Mouse (Mus musculus) myocyte (in vitro differentiated cells): ENCODE results near the gene Ctse. TPM values are rescaled to one million over a fixed set of nuclear protein-coding genes. Genes with fewer than 3 reads are reported as not detected.

Experiments used
- H3K27me3 ChIP-seq: one replicate; pipeline ENCODE4 v1.6.1; 2011; ENCODE audit not compliant: control insufficient read depth, insufficient read depth, insufficient read length
- H3K36me3 ChIP-seq: one replicate; pipeline ENCODE4 v1.6.1; 2011; ENCODE audit not compliant: control insufficient read depth, insufficient read depth
- H3K4me2 ChIP-seq: one replicate; pipeline ENCODE4 v1.6.1; 2011; ENCODE audit warnings: low read depth, control low read depth
- H3K4me3 ChIP-seq: one replicate; pipeline ENCODE4 v1.5.1; 2011; ENCODE audit warnings: mild to moderate bottlenecking, control low read depth, moderate library complexity
- H3K79me2 ChIP-seq: one replicate; pipeline ENCODE4 v1.6.1; 2011; ENCODE audit not compliant: control insufficient read depth, insufficient read depth
- H3ac ChIP-seq: one replicate; pipeline ENCODE4 v1.6.1; 2011; ENCODE audit not compliant: control insufficient read depth, insufficient read length
- CEBPB ChIP-seq: IDR thresholded peaks from 2 replicates; pipeline ENCODE4 v1.6.1; 2011; ENCODE audit warnings: mild to moderate bottlenecking, moderate library complexity; ENCODE audit not compliant: poor library complexity, insufficient read depth, severe bottlenecking
- E2F4 ChIP-seq: IDR thresholded peaks from one replicate; pipeline ENCODE4 v1.6.1; 2011; ENCODE audit warnings: mild to moderate bottlenecking, control low read depth, moderate library complexity; ENCODE audit not compliant: insufficient read depth
- MAX ChIP-seq: IDR thresholded peaks from one replicate; pipeline ENCODE4 v1.6.1; 2011; ENCODE audit warnings: low read depth, mild to moderate bottlenecking, control low read depth
- MYOD1 ChIP-seq, 3 experiments: IDR thresholded peaks; one replicate each; pipeline ENCODE4 v1.6.1; 2011; ENCODE audit warnings: control low read depth in 2 of 3, low read depth in 2 of 3, mild to moderate bottlenecking in 2 of 3, moderate library complexity in 1 of 3; ENCODE audit not compliant: insufficient read length in 2 of 3, control insufficient read depth in 1 of 3
- MYOG ChIP-seq, 3 experiments: IDR thresholded peaks; one replicate each; pipeline ENCODE4 v1.6.1; 2011; ENCODE audit warnings: control low read depth in 2 of 3, low read depth in 2 of 3, mild to moderate bottlenecking in 2 of 3; ENCODE audit not compliant: insufficient read length in 2 of 3, control insufficient read depth in 1 of 3, insufficient read depth in 1 of 3
- POLR2A ChIP-seq: IDR thresholded peaks from one replicate; pipeline ENCODE4 v1.6.1; 2011; ENCODE audit warnings: low read depth, mild to moderate bottlenecking, control low read depth, moderate library complexity; ENCODE audit not compliant: insufficient read length
- POLR2AphosphoS2 ChIP-seq: IDR thresholded peaks from one replicate; pipeline ENCODE4 v1.6.1; 2011; ENCODE audit warnings: low read depth, control low read depth; ENCODE audit not compliant: insufficient read length
- REST ChIP-seq: IDR thresholded peaks from one replicate; pipeline ENCODE4 v1.6.1; 2011; ENCODE audit warnings: mild to moderate bottlenecking, control low read depth, moderate library complexity; ENCODE audit not compliant: insufficient read depth, insufficient read length
- SRF ChIP-seq: IDR thresholded peaks from one replicate; pipeline ENCODE4 v1.6.1; 2011; ENCODE audit warnings: low read depth; ENCODE audit not compliant: control insufficient read depth, insufficient read length
- TCF12 ChIP-seq: IDR thresholded peaks from one replicate; pipeline ENCODE4 v1.6.1; 2011; ENCODE audit warnings: mild to moderate bottlenecking, control low read depth; ENCODE audit not compliant: poor library complexity, insufficient read depth, severe bottlenecking
- TCF3 ChIP-seq: IDR thresholded peaks from one replicate; pipeline ENCODE4 v1.6.1; 2011; ENCODE audit warnings: low read depth, control low read depth; ENCODE audit not compliant: insufficient read length
- USF1 ChIP-seq: IDR thresholded peaks from one replicate; pipeline ENCODE4 v1.6.1; 2011; ENCODE audit warnings: low read depth, mild to moderate bottlenecking, control low read depth, moderate library complexity
- polyA plus RNA-seq: library from polyadenylated mRNA; unstranded; fragments of >200 nt; fragmentation: generic; extraction: Trizol; gene quantifications from one replicate; pipeline ENCODE4 v1.2.1, GENCODE M21; 2012; ENCODE audit warnings: missing spikeins

The Ctse gene
- polyA plus RNA-seq, 1 experiment: not detected

DNA sequence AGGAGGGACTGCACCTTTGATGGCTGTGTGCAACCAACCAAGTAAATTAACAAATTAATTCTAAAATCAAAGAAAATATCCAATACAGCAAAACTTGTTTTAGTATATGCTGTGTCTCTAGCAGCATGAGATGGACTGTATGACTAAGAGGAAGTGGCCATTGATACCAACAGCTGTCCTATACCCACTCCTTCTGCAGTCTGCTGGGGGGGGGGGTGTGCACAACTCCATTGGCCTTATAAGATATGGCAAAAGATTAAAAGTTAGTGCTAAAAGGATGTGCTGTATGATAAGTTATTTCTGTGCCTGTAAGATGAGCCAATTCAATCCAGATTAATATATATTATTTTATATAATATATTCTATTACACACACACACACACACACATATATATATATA is 3.6 kb upstream of the Ctse start:
- TF ChIP-seq E2F4: no peak
- no peak for TF ChIP-seq TCF12
- TF ChIP-seq MYOD1 (IDR thresholded peaks at IDR 0.05; ENCODE audit: control insufficient read depth in 1 of 3, insufficient read length in 2 of 3, low read depth in 2 of 3): no peak
- TF ChIP-seq MAX: no peak
- no peak for TF ChIP-seq REST
- no peak for TF ChIP-seq MYOG (IDR thresholded peaks at IDR 0.05; ENCODE audit: control insufficient read depth in 1 of 3, insufficient read depth in 1 of 3, insufficient read length in 2 of 3, low read depth in 2 of 3)
- TF ChIP-seq CEBPB: no peak
- no peak for TF ChIP-seq POLR2AphosphoS2
- no peak for TF ChIP-seq USF1
- TF ChIP-seq SRF: no peak
- TF ChIP-seq POLR2A: no peak
- no peak for TF ChIP-seq TCF3
- Histone ChIP-seq H3K36me3 (no peaks in the 10 kb centered on the region), H3K4me2 (no peak overlapping the region)

DNA sequence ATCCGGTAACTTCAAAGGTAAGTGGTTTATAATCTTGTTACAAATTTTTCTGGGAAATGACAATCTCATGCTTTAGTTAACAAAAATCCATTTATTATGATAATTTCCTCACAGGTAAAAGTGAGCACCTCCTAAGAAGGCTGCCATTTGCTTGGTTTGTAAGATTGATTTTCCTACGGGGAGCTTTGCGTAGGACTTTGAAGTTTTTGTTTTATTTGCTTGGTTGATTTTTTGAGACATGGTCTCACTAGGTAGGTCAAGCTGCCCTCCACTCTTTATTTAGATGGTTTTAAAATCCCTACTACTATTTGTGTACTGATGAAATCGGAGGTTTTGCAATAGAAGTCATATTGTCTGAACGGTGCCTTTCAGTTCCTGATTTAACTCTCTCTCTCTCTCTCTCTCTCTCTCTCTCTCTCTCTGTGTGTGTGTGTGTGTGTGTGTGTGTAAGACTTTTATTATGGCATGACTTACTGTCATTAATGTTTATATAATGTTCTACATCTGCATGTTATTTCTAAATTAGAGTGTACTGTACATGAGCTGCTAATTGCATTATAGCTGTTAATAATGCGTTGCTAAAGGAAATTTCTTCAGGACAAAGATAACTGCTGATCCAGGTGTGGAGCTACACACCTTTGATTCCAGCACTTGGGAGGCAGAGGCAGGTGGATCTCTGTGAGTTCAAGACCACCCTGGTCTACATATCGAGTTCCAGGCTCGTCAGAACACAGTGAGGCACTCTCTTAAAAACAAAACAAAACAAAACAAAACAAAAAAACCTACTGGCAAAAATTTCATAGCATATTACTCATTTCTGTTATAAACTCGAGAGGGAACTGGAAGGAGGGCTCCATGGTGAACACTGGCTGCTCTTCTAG is 675 bp downstream of the Ctse start:
- peaks cover 7% of the 10 kb centered on the region for H3K27me3 ChIP-seq
- no peaks in the 10 kb centered on the region for H3K36me3 ChIP-seq
- no peak for TF ChIP-seq REST
- no peak overlapping the region for H3ac ChIP-seq
- no peaks in the 10 kb centered on the region for H3K79me2 ChIP-seq
- H3K4me3 ChIP-seq: no peak overlapping the region
- no peak overlapping the region for H3K4me2 ChIP-seq

More for the DNA sequence above, 3.6 kb upstream of the Ctse start:
- Histone ChIP-seq H3K4me3 (no peak overlapping the region), H3K79me2 (no peaks in the 10 kb centered on the region), H3K27me3 (peaks cover 12% of the 10 kb centered on the region), H3ac (no peak overlapping the region)

- no peak overlapping the region for H3K4me2 ChIP-seq
Measured at GRCm38 (mm10) chr1:131640062-131640461, 2.0 kb downstream of the Ctse start.

DNA sequence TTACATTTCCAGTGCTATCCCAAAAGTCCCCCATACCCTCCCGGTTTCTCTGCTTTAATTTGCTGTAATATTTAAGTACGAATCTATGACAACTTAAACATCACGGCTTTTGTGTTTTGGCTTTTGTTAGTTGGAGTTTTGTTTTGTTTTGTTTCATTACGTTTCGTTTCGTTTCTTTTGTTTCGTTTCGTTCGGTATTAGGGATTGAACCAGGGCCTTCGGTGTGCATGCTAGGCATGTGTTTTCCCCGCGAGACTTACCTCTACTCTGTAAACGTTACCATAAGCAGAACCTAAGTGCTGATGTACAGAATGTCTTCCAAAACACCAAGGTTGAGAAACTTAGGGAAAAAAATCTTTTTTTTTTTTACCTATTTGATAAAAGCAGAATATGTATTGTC is 3.5 kb downstream of the Ctse start:
- H3K4me2 ChIP-seq: no peak overlapping the region
- TF ChIP-seq SRF (no peak), POLR2AphosphoS2 (no peak), TCF12 (no peak), MYOD1 (IDR thresholded peaks at IDR 0.05; ENCODE audit: control insufficient read depth in 1 of 3, insufficient read length in 2 of 3, low read depth in 2 of 3) (no peak), USF1 (no peak), REST (no peak), CEBPB (no peak), E2F4 (no peak), POLR2A (no peak), MAX (no peak), MYOG (IDR thresholded peaks at IDR 0.05; ENCODE audit: control insufficient read depth in 1 of 3, insufficient read depth in 1 of 3, insufficient read length in 2 of 3, low read depth in 2 of 3) (no peak), TCF3 (no peak)
- H3K79me2 ChIP-seq: no peaks in the 10 kb centered on the region
- H3K4me3 ChIP-seq: no peak overlapping the region
- peaks cover 7% of the 10 kb centered on the region for H3K27me3 ChIP-seq
- H3K36me3 ChIP-seq: no peaks in the 10 kb centered on the region
- H3ac ChIP-seq: no peak overlapping the region

More at GRCm38 (mm10) chr1:131640062-131640461, 2.0 kb downstream of the Ctse start:
- peaks cover 7% of the 10 kb centered on the region for H3K27me3 ChIP-seq
- H3ac ChIP-seq: no peak overlapping the region
- H3K79me2 ChIP-seq: no peaks in the 10 kb centered on the region
- TF ChIP-seq SRF: no peak
- TF ChIP-seq TCF3: no peak
- no peak for TF ChIP-seq CEBPB
- TF ChIP-seq MAX: no peak
- no peak for TF ChIP-seq E2F4
- TF ChIP-seq REST: no peak
- no peak for TF ChIP-seq POLR2AphosphoS2
- TF ChIP-seq TCF12: no peak
- no peak for TF ChIP-seq POLR2A
- no peaks in the 10 kb centered on the region for H3K36me3 ChIP-seq
- no peak overlapping the region for H3K4me3 ChIP-seq

GRCm38 (mm10) chr1:131642251-131642650 is 4.1 kb downstream of the Ctse start:
- no peak overlapping the region for H3K4me2 ChIP-seq
- no peak overlapping the region for H3K4me3 ChIP-seq
- H3ac ChIP-seq: no peak overlapping the region
- H3K79me2 ChIP-seq: no peaks in the 10 kb centered on the region
- H3K27me3 ChIP-seq: peaks cover 1% of the 10 kb centered on the region
- no peaks in the 10 kb centered on the region for H3K36me3 ChIP-seq
- TF ChIP-seq REST (no peak), MAX (no peak), MYOG (IDR thresholded peaks at IDR 0.05; ENCODE audit: control insufficient read depth in 1 of 3, insufficient read depth in 1 of 3, insufficient read length in 2 of 3, low read depth in 2 of 3) (no peak), MYOD1 (IDR thresholded peaks at IDR 0.05; ENCODE audit: control insufficient read depth in 1 of 3, insufficient read length in 2 of 3, low read depth in 2 of 3) (no peak), USF1 (no peak), TCF3 (no peak), SRF (no peak), TCF12 (no peak), CEBPB (no peak), E2F4 (no peak), POLR2AphosphoS2 (no peak), POLR2A (no peak)
